Mouse (Mus musculus): ENCODE data around the gene Dynlt1a.
"Not testable (repeated sequence)": the region's sequence is repeated elsewhere in the genome, so short reads cannot be mapped to it uniquely, and the experiment has no call there.

The Dynlt1a gene

DNA sequence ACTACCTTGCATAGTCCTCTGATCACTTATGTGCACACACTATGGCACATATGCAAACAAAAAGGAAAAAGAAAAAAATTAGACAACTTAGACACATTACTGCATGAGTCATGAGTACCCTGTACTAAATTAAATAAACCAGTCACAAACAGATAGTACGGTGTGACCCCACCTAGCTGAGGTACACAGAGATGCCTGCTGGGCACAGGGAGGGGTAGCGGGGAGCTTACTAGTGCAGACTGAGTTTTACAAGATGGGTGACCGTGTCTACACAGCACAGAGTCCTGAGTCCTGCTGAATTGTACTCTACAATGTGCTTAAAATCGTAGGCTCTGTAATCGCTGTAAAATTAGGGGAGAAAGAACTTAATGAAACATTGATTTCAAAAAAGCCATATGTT, 31.1 kb downstream of the Dynlt1a start:
- not testable (repeated sequence) for DNase-seq

DNA sequence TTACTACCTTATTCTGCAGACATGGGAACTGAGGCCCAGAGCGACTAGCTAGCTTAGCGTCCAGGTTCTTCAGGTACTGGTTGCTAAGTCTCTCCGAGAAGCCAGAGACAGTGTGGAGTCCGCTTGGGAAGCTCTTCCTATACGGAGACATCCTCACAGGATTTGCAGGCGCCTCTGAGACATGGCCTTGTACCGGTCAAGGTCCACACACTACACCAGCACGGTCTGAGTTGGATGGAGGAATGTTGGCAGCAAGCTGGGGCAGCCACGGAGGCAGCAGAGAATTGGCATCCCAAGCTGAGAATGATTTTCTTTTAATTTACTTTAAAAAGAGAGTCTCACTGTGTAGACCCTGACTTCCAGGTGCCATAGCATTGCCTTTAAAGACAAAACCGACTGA, 34.2 kb downstream of the Dynlt1a start:
- DNase-seq, result not testable (repeated sequence)

DNA sequence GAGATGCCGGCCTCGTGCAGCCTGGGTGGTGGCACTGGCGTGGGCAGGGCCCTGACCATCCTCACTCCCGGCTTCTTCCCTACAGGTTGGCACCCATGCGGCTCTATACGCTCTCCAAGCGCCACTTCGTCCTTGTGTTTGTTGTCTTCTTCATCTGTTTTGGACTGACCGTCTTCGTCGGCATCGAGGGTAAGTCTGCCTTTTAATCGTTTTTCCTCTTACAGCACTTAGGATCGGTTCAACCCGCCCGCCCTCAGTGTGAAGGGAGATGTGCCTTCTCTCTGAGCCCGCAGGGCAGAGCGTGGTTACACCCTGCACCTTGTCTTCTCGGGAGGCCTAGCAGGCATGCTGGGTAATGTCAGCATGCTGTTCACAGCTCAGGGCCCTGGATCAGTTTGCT, 36.8 kb downstream of the Dynlt1a start:
- DNase-seq, result not testable (repeated sequence)

- not testable (repeated sequence) for DNase-seq
These were observed 37.5 kb downstream of the Dynlt1a start for GRCm38 (mm10) chr17:6279772-6280171.

DNA sequence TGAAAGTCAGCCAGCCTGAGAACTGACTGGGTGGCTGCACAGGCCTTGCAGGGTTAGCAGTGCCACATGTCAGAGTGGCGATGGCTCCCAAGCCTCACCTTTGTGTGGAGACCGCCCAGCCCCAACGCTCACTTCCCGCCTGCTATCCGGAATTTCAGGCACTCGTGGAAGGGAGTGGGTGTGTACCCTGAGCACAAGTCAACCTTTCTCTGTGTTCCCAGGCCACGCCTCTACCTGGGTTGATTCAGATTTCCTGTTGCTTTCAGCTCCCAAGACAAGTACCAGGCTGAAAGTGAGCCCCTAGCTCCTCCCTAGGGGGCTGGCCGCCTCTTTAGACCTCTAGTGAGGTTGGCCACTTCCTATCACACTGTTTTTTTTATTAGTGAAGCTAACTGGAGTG, 38.1 kb downstream of the Dynlt1a start:
- DNase-seq, result not testable (repeated sequence)

DNA sequence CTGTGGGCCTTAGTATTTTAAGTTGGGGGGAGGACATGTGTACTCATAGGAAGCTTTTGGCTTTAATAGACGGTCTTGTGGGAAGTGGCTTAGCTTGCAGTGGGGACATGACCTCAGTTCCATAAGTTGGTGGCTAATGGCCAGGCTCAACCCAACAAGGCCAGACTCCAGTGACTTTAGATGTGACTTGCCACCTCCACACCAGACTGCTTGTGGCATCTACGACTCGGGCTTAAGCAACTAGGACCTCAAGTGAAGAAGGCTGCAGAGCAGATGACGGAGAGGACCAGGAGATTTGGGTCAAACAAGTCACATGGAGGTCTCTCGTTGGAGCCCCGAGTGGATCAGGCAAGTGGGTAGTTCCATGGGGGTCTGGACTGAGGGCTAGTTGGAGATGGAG, 42.6 kb downstream of the Dynlt1a start:
- not testable (repeated sequence) for DNase-seq

GRCm38 (mm10) chr17:6271970-6272369, 45.3 kb downstream of the Dynlt1a start:
- not testable (repeated sequence) for DNase-seq

GRCm38 (mm10) chr17:6270840-6271239, 46.5 kb downstream of the Dynlt1a start:
- peak in 1 of 2 experiments; percentile 22 for DNase-seq

DNA sequence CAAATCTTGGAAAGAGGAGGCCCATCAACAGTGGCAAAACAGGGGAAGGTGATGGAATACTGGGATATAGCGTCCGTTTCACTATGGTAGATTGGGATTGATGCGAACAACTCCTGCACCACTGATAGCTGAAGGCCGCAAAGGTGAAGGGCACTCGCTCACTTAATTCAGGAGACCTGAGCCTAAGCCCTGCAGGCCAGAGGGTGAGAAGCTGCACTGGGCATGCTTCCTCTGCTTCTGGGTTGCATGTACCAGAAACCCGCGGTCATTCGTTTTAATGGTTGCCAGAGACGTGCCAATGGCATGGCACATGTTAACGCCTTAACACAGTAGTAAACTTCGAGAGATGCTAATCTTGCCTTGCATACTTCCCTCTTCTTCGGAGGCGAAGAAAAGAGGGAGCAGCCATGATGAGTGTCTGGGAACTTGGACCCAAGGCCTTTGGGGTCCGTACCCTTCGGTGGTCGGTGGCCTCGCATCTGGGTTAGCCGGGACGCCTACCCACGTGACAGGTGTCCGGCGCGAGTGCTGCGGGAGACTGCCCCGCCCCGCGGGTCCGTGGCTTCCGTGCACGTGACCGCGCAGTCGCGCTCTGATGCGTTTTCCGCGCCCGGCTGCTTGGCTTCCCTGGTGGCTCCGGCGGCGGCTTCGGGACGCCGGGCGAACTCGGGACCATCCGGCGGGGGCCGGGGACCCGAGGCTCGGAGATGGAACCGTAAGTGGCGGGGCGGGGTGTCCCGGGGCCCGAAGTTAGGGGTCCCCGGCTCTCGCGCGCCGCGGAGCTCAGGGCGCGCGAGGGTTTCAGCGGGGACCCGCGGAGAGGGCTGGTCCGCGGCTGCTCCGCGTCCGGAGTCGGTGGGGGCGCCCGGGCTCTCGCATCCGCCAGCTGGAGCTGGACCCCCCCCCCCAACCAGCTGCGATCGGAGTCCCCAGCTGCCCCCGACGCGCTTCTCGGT, 47.1 kb downstream of the Dynlt1a start:
- DNase-seq, result peak; percentile 22 to 45

DNA sequence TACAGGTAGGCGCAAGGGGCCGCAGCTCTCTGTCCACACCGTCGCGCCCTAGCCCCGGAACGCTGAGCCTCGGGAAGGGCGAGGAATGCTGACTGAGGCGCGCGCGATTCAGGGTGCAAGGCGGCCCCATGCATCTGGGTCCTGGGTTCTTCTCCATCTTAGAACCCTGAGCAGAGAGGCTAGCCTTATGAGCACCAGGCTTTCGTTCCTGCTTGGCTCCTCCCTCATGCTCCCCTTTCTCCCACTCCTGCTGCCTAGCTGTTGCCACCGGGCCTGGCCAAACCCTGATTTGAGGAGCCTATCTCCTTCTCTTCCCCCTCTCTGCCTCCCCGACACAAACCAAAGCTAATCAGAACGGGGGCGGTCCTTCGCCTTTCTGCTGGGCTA, 60.2 kb downstream of the Dynlt1a start:
- peak; percentile 76 to 78 for DNase-seq

GRCm38 (mm10) chr17:6256400-6257069, 60.8 kb downstream of the Dynlt1a start, which contains the start of gene Tmem181a:
Gene Tmem181a, plus strand, starts transcription at chr17:6256860.
- peak in 1 of 2 experiments; percentile 40 for DNase-seq

Measured in cerebellum, adult 18-20 months (tissue).